Mouse (Mus musculus) kidney, embryonic 15.5 days (tissue): ENCODE data around the gene Bend5. TPM values are rescaled to one million over a fixed set of nuclear protein-coding genes. Genes with fewer than 3 reads are reported as not detected.

Experiments used
- ATAC-seq: fragments of 200-750 bp; cut with Nextera tagmentation; replicated peaks from 2 replicates; pipeline ENCODE4 v1.8.0; 2017; ENCODE audit warnings: moderate TSS enrichment; ENCODE audit not compliant: low FRiP score
- H3K27ac ChIP-seq: fragments of 300-500 bp; sonication (generic); 2 replicates; pipeline ENCODE4 v1.5.1; 2015; ENCODE audit warnings: mild to moderate bottlenecking, inconsistent platforms
- H3K27me3 ChIP-seq: fragments of 300-500 bp; sonication (generic); 2 replicates; pipeline ENCODE4 v1.6.1; 2015; ENCODE audit warnings: inconsistent platforms
- H3K36me3 ChIP-seq: fragments of 300-500 bp; sonication (generic); 2 replicates; pipeline ENCODE4 v1.6.1; 2015; ENCODE audit warnings: inconsistent platforms
- H3K4me1 ChIP-seq: fragments of 300-500 bp; sonication (generic); 2 replicates; pipeline ENCODE4 v1.6.1; 2015; ENCODE audit warnings: inconsistent platforms
- H3K4me2 ChIP-seq: fragments of 300-500 bp; sonication (generic); 2 replicates; pipeline ENCODE4 v1.6.1; 2015; ENCODE audit warnings: moderate library complexity, mild to moderate bottlenecking, inconsistent platforms
- H3K4me3 ChIP-seq: fragments of 300-500 bp; sonication (generic); replicated peaks from 2 replicates; pipeline ENCODE4 v1.5.1; 2015; ENCODE audit warnings: mild to moderate bottlenecking, inconsistent platforms
- H3K9ac ChIP-seq: fragments of 300-500 bp; sonication (generic); 2 replicates; pipeline ENCODE4 v1.6.1; 2015; ENCODE audit warnings: mild to moderate bottlenecking, inconsistent platforms
- H3K9me3 ChIP-seq: fragments of 300-500 bp; sonication (generic); replicated peaks from 2 replicates; pipeline ENCODE4 v1.6.1; 2016; ENCODE audit warnings: inconsistent platforms
- WGBS: fragments of 180-500 bp; shearing (Covaris S2); methylation state at CpG from one replicate; pipeline ENCODE4 v1.1.7; 2015; ENCODE audit warnings: mixed read lengths; 5-methylcytosine and 5-hydroxymethylcytosine counted together
- polyA plus RNA-seq: library from polyadenylated mRNA; unstranded; fragments of >200 nt; fragmentation: Nextera tagmentation; extraction: Ambion mirVana; gene quantifications from 2 replicates; pipeline ENCODE4 v1.2.1, GENCODE M21; 2015

Gene Bend5
- polyA plus RNA-seq, 1 experiment from 2014 or later: 26.3 TPM

GRCm38 (mm10) chr4:111443906-111444615 lies 29.3 kb downstream of the Bend5 start:
- Histone ChIP-seq H3K4me2 (no peak overlapping the region), H3K4me1 (no peaks in the 10 kb centered on the region), H3K27me3 (no peaks in the 10 kb centered on the region), H3K4me3 (no peak overlapping the region), H3K9ac (no peak overlapping the region), H3K9me3 (no peaks in the 10 kb centered on the region), H3K27ac (no peak overlapping the region), H3K36me3 (0 out of 2 replicates have a peak, but pooled peaks cover 10% of the 10 kb centered on the region)
- ATAC-seq: no peak
- 79% methylated on average over 10 of the region's 10 CpGs for WGBS

- H3K4me3 ChIP-seq: no peak overlapping the region
- H3K9ac ChIP-seq: no peak overlapping the region
- peaks cover 4% of the 10 kb centered on the region; the same call in 1 of the 2 replicates for H3K4me1 ChIP-seq
- H3K27ac ChIP-seq: no peak overlapping the region
- WGBS: 56% methylated on average over 1 of the region's 1 CpGs
- no peaks in the 10 kb centered on the region for H3K27me3 ChIP-seq
- 0 out of 2 replicates have a peak, but pooled peaks cover 10% of the 10 kb centered on the region for H3K36me3 ChIP-seq
- no peak for ATAC-seq
- no peak overlapping the region for H3K4me2 ChIP-seq
- H3K9me3 ChIP-seq: no peaks in the 10 kb centered on the region
Observed at GRCm38 (mm10) chr4:111444616-111445160, 29.9 kb downstream of the Bend5 start.

- Histone ChIP-seq H3K36me3 (peaks cover 21% of the 10 kb centered on the region), H3K4me2 (no peak overlapping the region), H3K9me3 (no peaks in the 10 kb centered on the region), H3K4me3 (no peak overlapping the region), H3K9ac (no peak overlapping the region), H3K27ac (no peak overlapping the region), H3K4me1 (peaks cover 16% of the 10 kb centered on the region; the same call in 1 of the 2 replicates), H3K27me3 (no peaks in the 10 kb centered on the region)
- WGBS: 81% methylated on average over 3 of the region's 3 CpGs
- no peak for ATAC-seq
Observed at GRCm38 (mm10) chr4:111447918-111448317, 33.1 kb downstream of the Bend5 start.

GRCm38 (mm10) chr4:111448586-111448985 lies 33.8 kb downstream of the Bend5 start:
- H3K4me3 ChIP-seq: no peak overlapping the region
- peaks cover 16% of the 10 kb centered on the region; the same call in 1 of the 2 replicates for H3K4me1 ChIP-seq
- no peak overlapping the region for H3K27ac ChIP-seq
- ATAC-seq: no peak
- H3K36me3 ChIP-seq: peaks cover 21% of the 10 kb centered on the region
- no peaks in the 10 kb centered on the region for H3K9me3 ChIP-seq
- no peaks in the 10 kb centered on the region for H3K27me3 ChIP-seq
- H3K9ac ChIP-seq: no peak overlapping the region
- WGBS: 98% methylated on average over 4 of the region's 4 CpGs
- H3K4me2 ChIP-seq: no peak overlapping the region

- no peak overlapping the region for H3K4me3 ChIP-seq
- H3K9me3 ChIP-seq: no peaks in the 10 kb centered on the region
- H3K9ac ChIP-seq: no peak overlapping the region
- H3K27me3 ChIP-seq: no peaks in the 10 kb centered on the region
- H3K4me2 ChIP-seq: no peak overlapping the region
- H3K27ac ChIP-seq: no peak overlapping the region
- H3K4me1 ChIP-seq: peaks cover 16% of the 10 kb centered on the region; the same call in 1 of the 2 replicates
- no peak for ATAC-seq
- 65% methylated on average over 7 of the region's 7 CpGs for WGBS
- peaks cover 31% of the 10 kb centered on the region for H3K36me3 ChIP-seq
Observed at GRCm38 (mm10) chr4:111449442-111450199, 34.8 kb downstream of the Bend5 start.

- ATAC-seq: peak; percentile 65
- Histone ChIP-seq H3K4me3 (no peak overlapping the region), H3K36me3 (peaks cover 42% of the 10 kb centered on the region), H3K27ac (no peak overlapping the region), H3K9me3 (no peaks in the 10 kb centered on the region), H3K4me1 (peaks cover 16% of the 10 kb centered on the region; the same call in 1 of the 2 replicates), H3K4me2 (no peak overlapping the region), H3K9ac (no peak overlapping the region), H3K27me3 (no peaks in the 10 kb centered on the region)
- 64% methylated on average over 7 of the region's 7 CpGs for WGBS
Observed at GRCm38 (mm10) chr4:111451283-111451918, 36.6 kb downstream of the Bend5 start.

GRCm38 (mm10) chr4:111452192-111452591 lies 37.4 kb downstream of the Bend5 start:
- Histone ChIP-seq H3K36me3 (peaks cover 42% of the 10 kb centered on the region), H3K27ac (no peak overlapping the region), H3K4me3 (no peak overlapping the region), H3K27me3 (no peaks in the 10 kb centered on the region), H3K9me3 (no peaks in the 10 kb centered on the region), H3K9ac (no peak overlapping the region), H3K4me1 (peaks cover 16% of the 10 kb centered on the region; the same call in 1 of the 2 replicates), H3K4me2 (no peak overlapping the region)
- ATAC-seq: no peak
- WGBS: 83% methylated on average over 5 of the region's 5 CpGs

GRCm38 (mm10) chr4:111453275-111453674 lies 38.5 kb downstream of the Bend5 start:
- no peak overlapping the region for H3K4me2 ChIP-seq
- no peak for ATAC-seq
- H3K4me1 ChIP-seq: peaks cover 16% of the 10 kb centered on the region; the same call in 1 of the 2 replicates
- H3K9ac ChIP-seq: no peak overlapping the region
- no peaks in the 10 kb centered on the region for H3K27me3 ChIP-seq
- 65% methylated on average over 3 of the region's 3 CpGs for WGBS
- H3K27ac ChIP-seq: no peak overlapping the region
- peaks cover 42% of the 10 kb centered on the region for H3K36me3 ChIP-seq
- no peak overlapping the region for H3K4me3 ChIP-seq
- H3K9me3 ChIP-seq: no peaks in the 10 kb centered on the region

- H3K9ac ChIP-seq: no peak overlapping the region
- H3K27me3 ChIP-seq: no peaks in the 10 kb centered on the region
- WGBS: 73% methylated on average over 5 of the region's 5 CpGs
- H3K4me2 ChIP-seq: no peak overlapping the region
- no peaks in the 10 kb centered on the region for H3K9me3 ChIP-seq
- H3K27ac ChIP-seq: no peak overlapping the region
- no peak overlapping the region for H3K4me3 ChIP-seq
- no peak for ATAC-seq
- H3K4me1 ChIP-seq: peaks cover 9% of the 10 kb centered on the region; the same call in 1 of the 2 replicates
- H3K36me3 ChIP-seq: peaks cover 48% of the 10 kb centered on the region
Observed at GRCm38 (mm10) chr4:111455621-111456020, 40.8 kb downstream of the Bend5 start.

GRCm38 (mm10) chr4:111457568-111457967 lies 42.8 kb downstream of the Bend5 start:
- no peaks in the 10 kb centered on the region for H3K9me3 ChIP-seq
- no peak overlapping the region for H3K27ac ChIP-seq
- H3K4me3 ChIP-seq: no peak overlapping the region
- H3K36me3 ChIP-seq: peaks cover 45% of the 10 kb centered on the region
- no peaks in the 10 kb centered on the region for H3K27me3 ChIP-seq
- H3K4me2 ChIP-seq: no peak overlapping the region
- ATAC-seq: no peak
- H3K4me1 ChIP-seq: no peaks in the 10 kb centered on the region
- 68% methylated on average over 5 of the region's 5 CpGs for WGBS
- no peak overlapping the region for H3K9ac ChIP-seq

GRCm38 (mm10) chr4:111467293-111467773 lies 52.5 kb downstream of the Bend5 start:
- H3K9ac ChIP-seq: no peak overlapping the region
- H3K27ac ChIP-seq: no peak overlapping the region
- H3K27me3 ChIP-seq: no peaks in the 10 kb centered on the region
- 77% methylated on average over 2 of the region's 2 CpGs for WGBS
- H3K4me2 ChIP-seq: no peak overlapping the region
- ATAC-seq: no peak
- no peaks in the 10 kb centered on the region for H3K9me3 ChIP-seq
- H3K36me3 ChIP-seq: no peaks in the 10 kb centered on the region
- no peak overlapping the region for H3K4me3 ChIP-seq
- H3K4me1 ChIP-seq: no peaks in the 10 kb centered on the region
